Mouse (Mus musculus) CH12.LX (cell line): ENCODE measurements around the gene Grik5.

Experiments used
- CHD2 ChIP-seq: IDR thresholded peaks from 2 replicates; pipeline ENCODE4 v1.6.1; 2011; ENCODE audit warnings: low read length, improper control_type of control experiment
- CTCF ChIP-seq, 2 experiments: IDR thresholded peaks in 1 of 2; conservative IDR thresholded peaks in 1 of 2; 2 replicates each; pipeline ENCODE4 v1.5.1; 2011 to 2012; ENCODE audit warnings: low read depth in 2 of 2, low read length in 2 of 2, improper control_type of control experiment in 1 of 2, inconsistent platforms in 1 of 2, mild to moderate bottlenecking in 1 of 2, moderate library complexity in 1 of 2
- GABPA ChIP-seq: IDR thresholded peaks from 2 replicates; pipeline ENCODE4 v1.6.1; 2012; ENCODE audit warnings: low read depth, low read length, improper control_type of control experiment, inconsistent platforms; ENCODE audit not compliant: insufficient replicate concordance
- HCFC1 ChIP-seq: IDR thresholded peaks from 2 replicates; pipeline ENCODE4 v1.6.1; 2012; ENCODE audit warnings: low read depth, mild to moderate bottlenecking, inconsistent platforms, low read length, improper control_type of control experiment
- MAFK ChIP-seq: IDR thresholded peaks from 2 replicates; pipeline ENCODE4 v1.6.1; 2011; ENCODE audit warnings: low read length, improper control_type of control experiment; ENCODE audit not compliant: insufficient replicate concordance
- MAX ChIP-seq: IDR thresholded peaks from 2 replicates; pipeline ENCODE4 v1.6.1; 2011; ENCODE audit warnings: low read length, improper control_type of control experiment
- MAZ ChIP-seq: IDR thresholded peaks from 2 replicates; pipeline ENCODE4 v1.6.1; 2012; ENCODE audit warnings: low read depth, mild to moderate bottlenecking, inconsistent platforms, low read length, improper control_type of control experiment, moderate library complexity
- MXI1 ChIP-seq: IDR thresholded peaks from 2 replicates; pipeline ENCODE4 v1.6.1; 2011; ENCODE audit warnings: mild to moderate bottlenecking, low read depth, low read length, improper control_type of control experiment
- NELFE ChIP-seq: IDR thresholded peaks from 2 replicates; pipeline ENCODE4 v1.6.1; 2011; ENCODE audit warnings: low read depth, low read length, improper control_type of control experiment
- POLR2AphosphoS2 ChIP-seq: IDR thresholded peaks from 2 replicates; pipeline ENCODE4 v1.6.1; 2011; ENCODE audit warnings: low read depth, low read length, improper control_type of control experiment
- RCOR1 ChIP-seq: conservative IDR thresholded peaks from 2 replicates; pipeline ENCODE4 v1.6.1; 2012; ENCODE audit warnings: low read depth, mild to moderate bottlenecking, inconsistent platforms, low read length, improper control_type of control experiment
- TCF12 ChIP-seq: IDR thresholded peaks from 2 replicates; pipeline ENCODE4 v1.6.1; 2014; ENCODE audit warnings: low read depth, mild to moderate bottlenecking, inconsistent platforms, low read length, improper control_type of control experiment
- UBTF ChIP-seq: IDR thresholded peaks from 2 replicates; pipeline ENCODE4 v1.6.1; 2012; ENCODE audit warnings: low read depth, mild to moderate bottlenecking, inconsistent platforms, low read length, improper control_type of control experiment, moderate library complexity
- ZNF384 ChIP-seq: IDR thresholded peaks from 2 replicates; pipeline ENCODE4 v1.6.1; 2012; ENCODE audit warnings: low read depth, low read length, improper control_type of control experiment, inconsistent platforms

DNA sequence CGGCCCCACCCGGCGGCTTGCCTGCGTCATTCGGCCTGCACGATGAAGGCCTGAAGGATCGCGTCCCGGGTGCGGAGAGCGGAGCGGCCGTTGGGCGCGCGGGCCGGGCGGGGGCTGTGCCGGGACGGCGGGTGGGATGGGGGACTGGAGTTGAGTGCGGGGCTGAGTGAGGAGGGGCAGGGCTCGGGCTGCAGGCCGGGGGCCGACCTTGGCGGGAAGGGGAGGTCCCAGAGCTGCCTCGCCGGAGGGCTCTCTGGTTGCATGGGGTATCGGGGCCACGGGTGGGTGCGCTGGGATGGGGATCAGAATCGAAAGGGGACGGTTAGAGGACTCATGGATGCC lies 5.2 kb upstream of the Grik5 start:
- TF ChIP-seq CTCF (conservative IDR thresholded peaks at IDR 0.05 in 1 of 2, IDR thresholded peaks at IDR 0.05 in 1 of 2; ENCODE audit: low read depth in 2 of 2, low read length in 2 of 2) (no peak), HCFC1 (no peak), CHD2 (no peak), MAFK (no peak), MXI1 (0 out of 2 replicates have a peak, but pooled peaks have one; percentile 34), GABPA (no peak), MAZ (no peak), MAX (no peak), NELFE (no peak), UBTF (no peak), TCF12 (no peak), POLR2AphosphoS2 (no peak), ZNF384 (no peak), RCOR1 (no peak)
